Mouse (Mus musculus): ENCODE measurements at regions not wholly inside any gene's neighbourhood (a gene's known extent, or its start where the extent isn't known, plus 50 kb on each side); places are given as distances from the start of the nearest gene placed in this dataset.
"Not testable (repeated sequence)": the region's sequence is repeated elsewhere in the genome, so short reads cannot be mapped to it uniquely, and the experiment has no call there.

GRCm38 (mm10) chr13:103637414-103637813 is 137.0 kb downstream of the Srek1 start:
- ATAC-seq (replicated peaks in 1 of 2; ENCODE audit: insufficient read depth in 1 of 2, low FRiP score in 2 of 2, low TSS enrichment in 1 of 2, low read depth in 1 of 2, poor library complexity in 2 of 2, severe bottlenecking in 2 of 2) = no peak

GRCm38 (mm10) chr13:103636595-103636994 is 137.8 kb downstream of the Srek1 start:
- ATAC-seq (replicated peaks in 1 of 2; ENCODE audit: insufficient read depth in 1 of 2, low FRiP score in 2 of 2, low TSS enrichment in 1 of 2, low read depth in 1 of 2, poor library complexity in 2 of 2, severe bottlenecking in 2 of 2) = no peak

GRCm38 (mm10) chr13:103623810-103624209 is 150.6 kb downstream of the Srek1 start:
- no peak for ATAC-seq (replicated peaks in 1 of 2; ENCODE audit: insufficient read depth in 1 of 2, low FRiP score in 2 of 2, low TSS enrichment in 1 of 2, low read depth in 1 of 2, poor library complexity in 2 of 2, severe bottlenecking in 2 of 2)

GRCm38 (mm10) chr13:103623319-103623718 is 151.1 kb downstream of the Srek1 start:
- no peak for ATAC-seq (replicated peaks in 1 of 2; ENCODE audit: insufficient read depth in 1 of 2, low FRiP score in 2 of 2, low TSS enrichment in 1 of 2, low read depth in 1 of 2, poor library complexity in 2 of 2, severe bottlenecking in 2 of 2)

- ATAC-seq (replicated peaks in 1 of 2; ENCODE audit: insufficient read depth in 1 of 2, low FRiP score in 2 of 2, low TSS enrichment in 1 of 2, low read depth in 1 of 2, poor library complexity in 2 of 2, severe bottlenecking in 2 of 2) = no peak
Observed at GRCm38 (mm10) chr13:103622324-103622723, 152.1 kb downstream of the Srek1 start.

GRCm38 (mm10) chr13:103620958-103621357 is 153.4 kb downstream of the Srek1 start:
- ATAC-seq (replicated peaks in 1 of 2; ENCODE audit: insufficient read depth in 1 of 2, low FRiP score in 2 of 2, low TSS enrichment in 1 of 2, low read depth in 1 of 2, poor library complexity in 2 of 2, severe bottlenecking in 2 of 2) = not testable (repeated sequence)

GRCm38 (mm10) chr13:103613333-103613725 is 161.1 kb downstream of the Srek1 start:
- ATAC-seq (replicated peaks in 1 of 2; ENCODE audit: insufficient read depth in 1 of 2, low FRiP score in 2 of 2, low TSS enrichment in 1 of 2, low read depth in 1 of 2, poor library complexity in 2 of 2, severe bottlenecking in 2 of 2) = no peak

GRCm38 (mm10) chr13:103612720-103613332 is 161.6 kb downstream of the Srek1 start:
- ATAC-seq (replicated peaks in 1 of 2; ENCODE audit: insufficient read depth in 1 of 2, low FRiP score in 2 of 2, low TSS enrichment in 1 of 2, low read depth in 1 of 2, poor library complexity in 2 of 2, severe bottlenecking in 2 of 2) = no peak

- ATAC-seq (replicated peaks in 1 of 2; ENCODE audit: insufficient read depth in 1 of 2, low FRiP score in 2 of 2, low TSS enrichment in 1 of 2, low read depth in 1 of 2, poor library complexity in 2 of 2, severe bottlenecking in 2 of 2) = no peak
Observed at GRCm38 (mm10) chr13:103602302-103602701, 172.1 kb downstream of the Srek1 start.

GRCm38 (mm10) chr13:103592371-103592770 is 182.0 kb downstream of the Srek1 start:
- ATAC-seq (replicated peaks in 1 of 2; ENCODE audit: insufficient read depth in 1 of 2, low FRiP score in 2 of 2, low TSS enrichment in 1 of 2, low read depth in 1 of 2, poor library complexity in 2 of 2, severe bottlenecking in 2 of 2) = no peak

GRCm38 (mm10) chr13:103591874-103592273 is 182.5 kb downstream of the Srek1 start:
- ATAC-seq (replicated peaks in 1 of 2; ENCODE audit: insufficient read depth in 1 of 2, low FRiP score in 2 of 2, low TSS enrichment in 1 of 2, low read depth in 1 of 2, poor library complexity in 2 of 2, severe bottlenecking in 2 of 2) = no peak

GRCm38 (mm10) chr13:103591381-103591780 is 183.0 kb downstream of the Srek1 start:
- not testable (repeated sequence) for ATAC-seq (replicated peaks in 1 of 2; ENCODE audit: insufficient read depth in 1 of 2, low FRiP score in 2 of 2, low TSS enrichment in 1 of 2, low read depth in 1 of 2, poor library complexity in 2 of 2, severe bottlenecking in 2 of 2)

- ATAC-seq (replicated peaks in 1 of 2; ENCODE audit: insufficient read depth in 1 of 2, low FRiP score in 2 of 2, low TSS enrichment in 1 of 2, low read depth in 1 of 2, poor library complexity in 2 of 2, severe bottlenecking in 2 of 2) = no peak
Observed at GRCm38 (mm10) chr13:103589646-103590045, 184.8 kb downstream of the Srek1 start.

- ATAC-seq (replicated peaks in 1 of 2; ENCODE audit: insufficient read depth in 1 of 2, low FRiP score in 2 of 2, low TSS enrichment in 1 of 2, low read depth in 1 of 2, poor library complexity in 2 of 2, severe bottlenecking in 2 of 2) = no peak
Observed at GRCm38 (mm10) chr13:103576856-103577255, 197.6 kb downstream of the Srek1 start.

- no peak for ATAC-seq (replicated peaks in 1 of 2; ENCODE audit: insufficient read depth in 1 of 2, low FRiP score in 2 of 2, low TSS enrichment in 1 of 2, low read depth in 1 of 2, poor library complexity in 2 of 2, severe bottlenecking in 2 of 2)
Observed at GRCm38 (mm10) chr13:103564715-103565114, 209.7 kb downstream of the Srek1 start.

- ATAC-seq (replicated peaks in 1 of 2; ENCODE audit: insufficient read depth in 1 of 2, low FRiP score in 2 of 2, low TSS enrichment in 1 of 2, low read depth in 1 of 2, poor library complexity in 2 of 2, severe bottlenecking in 2 of 2) = no peak
Observed at GRCm38 (mm10) chr13:103561795-103562705, 212.4 kb downstream of the Srek1 start.

- no peak for ATAC-seq (replicated peaks in 1 of 2; ENCODE audit: insufficient read depth in 1 of 2, low FRiP score in 2 of 2, low TSS enrichment in 1 of 2, low read depth in 1 of 2, poor library complexity in 2 of 2, severe bottlenecking in 2 of 2)
Observed at GRCm38 (mm10) chr13:103558915-103559314, 215.5 kb downstream of the Srek1 start.

GRCm38 (mm10) chr13:103539577-103539976 is 205.3 kb upstream of the Mast4 start:
- no peak for ATAC-seq (replicated peaks in 1 of 2; ENCODE audit: insufficient read depth in 1 of 2, low FRiP score in 2 of 2, low TSS enrichment in 1 of 2, low read depth in 1 of 2, poor library complexity in 2 of 2, severe bottlenecking in 2 of 2)

GRCm38 (mm10) chr13:103513825-103514224 is 179.5 kb upstream of the Mast4 start:
- ATAC-seq (replicated peaks in 1 of 2; ENCODE audit: insufficient read depth in 1 of 2, low FRiP score in 2 of 2, low TSS enrichment in 1 of 2, low read depth in 1 of 2, poor library complexity in 2 of 2, severe bottlenecking in 2 of 2) = no peak
